Mouse (Mus musculus) c-Kit-positive CD71-positive TER-119-negative erythroid progenitor cells, embryonic 14.5 days (primary cell): ENCODE results near the gene Rad9a.
A peak's percentile ranks its signal among the peaks of the same experiment; 100 is the strongest.
"Not testable (repeated sequence)": the region's sequence is repeated elsewhere in the genome, so short reads cannot be mapped to it uniquely, and the experiment has no call there.

ENCODE experiments used
- DNase-seq: peaks from one replicate; pipeline ENCODE4 v3.0.0-alpha.2; 2013; ENCODE audit warnings: low read depth

The Rad9a gene

GRCm38 (mm10) chr19:4201291-4201909 lies at the start of gene Rad9a:
Rad9a (minus strand) TSS chr19:4201662.
- peak; percentile 99 for DNase-seq

- not testable (repeated sequence) for DNase-seq
Observed at GRCm38 (mm10) chr19:4248683-4249082, 47.2 kb upstream of the Rad9a start.

GRCm38 (mm10) chr19:4247010-4247409 lies 45.5 kb upstream of the Rad9a start:
- no peak for DNase-seq

GRCm38 (mm10) chr19:4244775-4245174 lies 43.3 kb upstream of the Rad9a start:
- no peak for DNase-seq

- DNase-seq = no peak
Observed at GRCm38 (mm10) chr19:4242416-4242815, 41.0 kb upstream of the Rad9a start.

- no peak for DNase-seq
Observed at GRCm38 (mm10) chr19:4240247-4240668, 38.8 kb upstream of the Rad9a start.

- no peak for DNase-seq
Observed at GRCm38 (mm10) chr19:4234548-4234947, 33.1 kb upstream of the Rad9a start.

GRCm38 (mm10) chr19:4232651-4233050 lies 31.2 kb upstream of the Rad9a start:
- no peak for DNase-seq

GRCm38 (mm10) chr19:4232186-4232572 lies 30.7 kb upstream of the Rad9a start:
- no peak for DNase-seq

- peak; percentile 90 for DNase-seq
Observed at GRCm38 (mm10) chr19:4231253-4232185, 30.1 kb upstream of the Rad9a start, which contains the start of gene Pold4. Pold4 (plus strand) TSS chr19:4231899.

- DNase-seq = no peak
Observed at GRCm38 (mm10) chr19:4230415-4230814, 29.0 kb upstream of the Rad9a start.

GRCm38 (mm10) chr19:4229451-4230076 lies 28.1 kb upstream of the Rad9a start:
- DNase-seq = no peak

GRCm38 (mm10) chr19:4228891-4229290 lies 27.4 kb upstream of the Rad9a start:
- DNase-seq = no peak

- peak; percentile 76 for DNase-seq
Observed at GRCm38 (mm10) chr19:4227894-4228678, 26.6 kb upstream of the Rad9a start.

- DNase-seq = no peak
Observed at GRCm38 (mm10) chr19:4227446-4227845, 26.0 kb upstream of the Rad9a start.

GRCm38 (mm10) chr19:4226779-4227178 lies 25.3 kb upstream of the Rad9a start:
- DNase-seq = no peak

GRCm38 (mm10) chr19:4222165-4222564 lies 20.7 kb upstream of the Rad9a start:
- DNase-seq = no peak

- no peak for DNase-seq
Observed at GRCm38 (mm10) chr19:4220957-4221743, 19.7 kb upstream of the Rad9a start.

- no peak for DNase-seq
Observed at GRCm38 (mm10) chr19:4220416-4220815, 19.0 kb upstream of the Rad9a start.

- DNase-seq = no peak
Observed at GRCm38 (mm10) chr19:4219943-4220342, 18.5 kb upstream of the Rad9a start.

- DNase-seq = no peak
Observed at GRCm38 (mm10) chr19:4218784-4219183, 17.3 kb upstream of the Rad9a start.
